Mouse (Mus musculus) large intestine, adult 2 months (tissue): ENCODE measurements around the gene Gm11111. TPM values are rescaled to one million over a fixed set of nuclear protein-coding genes. Genes with fewer than 3 reads are reported as not detected.
"Not testable (repeated sequence)": the region's sequence is repeated elsewhere in the genome, so short reads cannot be mapped to it uniquely, and the experiment has no call there.

ENCODE experiments used
- DNase-seq: peaks from one replicate; pipeline ENCODE4 v3.0.0-alpha.2; 2012; ENCODE audit warnings: low read depth, low spot score
- whole genome bisulfite sequencing: fragments of 180-500 bp; shearing (Covaris S2); methylation state at CpG from one replicate; pipeline ENCODE4 v1.1.7; 2018; 5-methylcytosine and 5-hydroxymethylcytosine counted together
- polyA plus RNA-seq: library from polyadenylated mRNA; depleted of rRNA; stranded (reverse); fragments of >200 nt; gene quantifications from 2 replicates; pipeline ENCODE4 v1.2.3, GENCODE M21; 2012; rRNA removed

The Gm11111 gene
- polyA plus RNA-seq, result not detected in 2 replicates

DNA sequence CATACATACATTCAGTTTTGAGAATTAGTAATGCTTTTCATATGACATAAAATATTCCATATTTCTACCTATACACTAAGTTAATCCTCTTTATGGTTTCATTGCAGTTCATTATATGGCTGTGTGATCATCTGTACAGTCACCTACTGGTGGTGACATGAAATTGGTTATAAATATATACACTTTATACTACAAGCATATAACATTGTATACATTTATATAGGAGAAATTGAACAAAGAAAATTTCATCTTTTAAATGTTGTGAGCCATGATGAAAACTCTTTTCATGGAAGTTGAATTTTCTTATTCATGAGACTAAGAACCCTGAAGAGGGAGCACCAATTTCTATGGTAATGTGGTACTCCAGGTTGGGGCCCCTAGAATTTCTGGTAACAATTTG is at the start of gene Gm11111:
TSS of gene Gm11111 (plus strand) at position 301 of the 400 bp plus-strand sequence.
- DNase-seq, result no peak

DNA sequence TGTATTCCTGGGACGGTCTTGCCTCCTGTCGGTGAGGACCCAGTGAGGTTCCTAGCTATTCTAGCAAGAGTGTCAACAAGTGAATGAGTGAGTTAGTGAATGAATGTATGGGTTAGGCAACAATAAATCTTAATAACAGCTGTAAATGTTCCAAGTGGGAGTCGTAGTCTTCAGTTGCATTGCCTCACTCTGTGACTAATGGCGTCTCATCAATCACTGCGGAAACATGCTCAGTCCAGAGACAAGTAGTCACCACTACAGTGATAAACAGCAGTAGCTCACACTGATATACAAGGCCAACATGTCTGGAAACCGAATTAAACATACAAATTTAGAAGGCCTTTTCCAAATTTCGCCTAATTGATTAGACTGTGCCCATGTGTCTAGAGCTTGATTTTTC is 36.3 kb upstream of the Gm11111 start:
- WGBS, result 52% methylated on average over 7 of the region's 7 CpGs
- no peak for DNase-seq

- no peak for DNase-seq
- WGBS, result 70% methylated on average over 2 of the region's 2 CpGs
Observed at GRCm38 (mm10) chr5:98520118-98520517, 32.4 kb upstream of the Gm11111 start.

DNA sequence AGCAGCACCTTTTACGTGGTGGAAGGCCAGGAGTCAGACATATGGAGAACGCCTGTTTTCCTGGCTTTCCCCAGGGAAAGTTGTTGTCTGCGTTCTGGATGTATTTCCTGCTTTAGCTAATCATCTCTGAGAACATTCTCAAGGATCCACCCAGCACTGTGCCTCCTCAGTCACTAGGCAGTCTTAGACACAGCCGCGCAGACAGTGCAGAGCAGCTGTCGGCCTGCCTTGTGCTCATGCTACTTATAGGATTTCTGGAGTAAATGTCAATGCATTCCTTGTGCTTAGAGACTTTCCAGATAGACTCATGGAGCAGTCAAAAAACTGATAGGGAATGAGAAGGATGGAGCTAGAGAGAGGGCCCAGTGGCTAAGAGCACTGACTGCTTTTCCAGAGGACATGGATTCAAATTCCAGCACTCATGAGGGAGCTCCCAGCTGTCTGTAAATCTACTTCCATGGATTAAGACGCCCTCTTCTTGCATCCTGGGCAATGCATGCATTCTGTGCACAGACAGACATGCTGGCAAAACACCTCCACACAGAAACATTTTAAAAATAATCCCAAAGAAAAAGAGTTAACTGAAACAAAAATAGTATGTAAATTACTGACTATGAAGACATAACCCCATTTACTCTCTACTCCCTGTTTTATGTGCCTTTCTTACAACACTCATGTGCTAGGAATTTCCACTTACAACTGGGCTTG is 30.1 kb upstream of the Gm11111 start:
- 88% methylated on average over 7 of the region's 7 CpGs for WGBS
- DNase-seq, result no peak

DNA sequence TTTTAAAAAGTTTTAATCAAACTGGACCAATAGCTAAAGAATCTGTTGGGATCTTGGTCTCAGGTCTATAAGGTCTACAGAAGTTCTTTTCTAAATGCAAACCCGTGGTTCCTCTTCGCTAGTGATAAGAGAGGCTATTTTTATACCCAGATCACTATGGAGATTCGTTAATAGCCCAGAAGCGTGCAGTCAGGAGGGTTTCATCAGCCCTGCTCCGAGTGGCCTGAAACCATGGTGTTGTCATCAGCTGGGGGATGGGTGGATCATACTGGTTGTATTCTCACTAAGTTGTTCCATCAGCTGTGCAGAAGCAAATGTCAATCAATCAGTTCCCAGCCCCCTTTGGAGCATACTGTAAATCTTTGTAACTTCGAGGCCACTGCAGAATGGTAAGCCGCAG is 29.4 kb upstream of the Gm11111 start:
- no peak for DNase-seq
- 57% methylated on average over 7 of the region's 7 CpGs for WGBS

GRCm38 (mm10) chr5:98523783-98524182 is 28.7 kb upstream of the Gm11111 start:
- peak; percentile 37 for DNase-seq
- WGBS, result 30% methylated on average over 1 of the region's 1 CpGs

GRCm38 (mm10) chr5:98541333-98541732 is 11.2 kb upstream of the Gm11111 start:
- no peak for DNase-seq
- WGBS, result 83% methylated on average over 1 of the region's 1 CpGs

DNA sequence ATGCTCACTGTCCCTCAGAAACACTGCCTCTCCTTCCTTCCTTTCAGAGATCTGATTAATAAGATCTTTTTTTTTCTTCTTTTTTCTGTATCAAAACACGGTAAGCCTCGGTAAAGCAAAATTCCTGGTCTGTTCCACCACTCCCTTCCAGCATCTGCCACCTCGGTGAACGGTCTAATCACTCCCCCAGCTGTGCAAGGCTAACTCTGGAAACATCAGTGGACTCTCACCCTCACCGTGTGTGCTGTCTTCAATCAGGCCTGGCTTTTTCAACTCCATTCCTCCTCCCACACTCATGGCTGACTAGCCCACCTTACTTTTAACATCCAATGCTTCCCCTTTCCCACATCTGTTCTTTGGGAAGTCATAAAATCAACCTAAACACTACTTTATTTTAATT is 2.2 kb upstream of the Gm11111 start:
- 53% methylated on average over 5 of the region's 5 CpGs for WGBS
- DNase-seq, result no peak

DNA sequence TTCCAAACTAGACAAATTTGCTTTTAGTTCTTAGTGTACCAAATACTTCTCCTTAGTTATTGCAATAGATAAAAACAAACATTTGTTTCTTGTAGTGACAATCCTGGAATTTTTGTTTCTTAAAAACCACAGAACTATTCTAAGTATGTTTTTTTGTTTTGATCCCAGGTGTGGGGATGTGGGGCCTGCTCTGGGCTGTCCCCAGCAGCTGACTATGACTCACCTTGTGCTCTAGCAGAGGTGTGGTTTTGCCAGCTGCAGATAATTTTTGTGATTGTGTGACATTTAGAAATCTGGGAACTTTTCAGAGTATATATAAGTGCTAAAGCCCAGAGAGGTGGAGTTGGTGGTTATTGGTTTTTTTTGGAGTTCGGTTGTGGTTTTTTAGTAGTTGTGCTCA is 1.6 kb upstream of the Gm11111 start:
- 92% methylated on average over 1 of the region's 1 CpGs for WGBS
- no peak for DNase-seq

DNA sequence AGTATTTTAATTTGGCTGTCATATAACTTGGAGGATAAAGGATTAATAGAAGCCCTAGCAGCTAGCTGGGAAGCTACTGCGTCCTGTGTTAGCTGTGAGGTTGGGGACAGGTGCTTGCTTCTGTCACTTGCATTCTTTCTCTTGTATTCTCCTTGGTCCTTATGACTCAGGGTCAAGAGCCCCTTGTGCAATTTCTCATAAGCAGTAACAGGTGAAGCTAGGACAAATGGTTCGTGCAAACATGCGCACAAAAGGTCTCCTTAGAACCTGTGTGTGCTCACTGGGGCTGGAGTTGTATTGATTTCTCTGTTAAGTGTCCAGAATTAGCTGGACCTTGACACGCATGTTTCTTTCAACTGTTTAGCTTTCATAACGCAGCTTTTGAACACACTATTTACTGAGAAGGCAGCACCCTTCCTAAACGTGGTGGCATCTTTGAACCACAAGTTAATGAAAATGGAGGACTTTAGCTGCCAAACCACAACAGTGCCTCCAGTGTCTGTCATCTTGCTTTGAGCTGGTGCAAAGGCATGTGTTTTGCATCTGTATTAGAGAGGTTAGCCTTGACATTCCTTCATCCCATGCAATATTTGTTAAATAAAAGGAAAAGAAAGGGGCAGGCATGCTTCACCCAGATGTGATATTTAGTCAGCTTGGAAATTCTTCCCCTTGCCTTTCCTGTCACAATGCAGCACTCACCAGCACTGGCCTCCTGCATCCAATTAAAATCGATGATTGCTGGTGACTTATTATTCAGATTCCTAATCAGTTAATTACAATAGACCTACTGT is 511 bp downstream of the Gm11111 start:
- no peak for DNase-seq
- WGBS, result 74% methylated on average over 7 of the region's 7 CpGs

DNA sequence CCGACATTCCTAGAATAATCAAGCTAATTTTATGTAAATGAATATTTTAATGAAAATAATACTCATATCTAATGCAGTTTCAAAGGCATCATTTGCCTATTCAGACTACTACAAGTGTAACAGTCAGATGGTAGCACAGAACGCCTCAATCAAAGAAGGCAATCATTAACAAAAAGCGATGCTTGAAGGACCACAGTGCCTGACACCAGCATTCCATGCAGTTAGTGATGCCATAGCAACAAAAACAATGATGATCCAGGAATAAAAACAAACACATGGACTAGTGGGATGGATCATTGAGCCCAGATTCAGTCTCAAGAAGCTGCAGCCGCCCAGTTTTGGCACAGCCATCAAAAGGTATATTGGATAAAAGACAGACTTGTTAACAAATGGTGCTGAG is 8.8 kb downstream of the Gm11111 start:
- 86% methylated on average over 4 of the region's 4 CpGs for WGBS
- DNase-seq, result no peak

DNA sequence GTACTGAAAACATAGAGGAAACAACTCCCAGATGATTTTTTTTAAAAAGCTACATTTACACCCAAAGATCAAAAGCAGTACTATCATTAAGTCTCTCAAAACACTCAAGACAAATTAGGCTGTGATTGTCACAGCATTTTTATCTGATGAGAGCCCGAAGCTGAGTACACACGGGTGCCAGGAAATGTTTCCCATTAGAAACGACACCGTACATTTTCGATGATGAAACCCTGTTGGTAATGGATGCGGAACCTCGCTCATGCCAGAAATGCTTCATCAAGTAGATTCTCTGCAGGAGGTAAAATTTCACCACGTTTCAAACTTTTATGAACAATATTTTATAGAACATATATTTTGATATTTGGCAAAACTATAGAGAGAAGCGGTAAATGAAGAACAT is 10.3 kb downstream of the Gm11111 start:
- DNase-seq, result no peak
- WGBS, result 87% methylated on average over 9 of the region's 9 CpGs

DNA sequence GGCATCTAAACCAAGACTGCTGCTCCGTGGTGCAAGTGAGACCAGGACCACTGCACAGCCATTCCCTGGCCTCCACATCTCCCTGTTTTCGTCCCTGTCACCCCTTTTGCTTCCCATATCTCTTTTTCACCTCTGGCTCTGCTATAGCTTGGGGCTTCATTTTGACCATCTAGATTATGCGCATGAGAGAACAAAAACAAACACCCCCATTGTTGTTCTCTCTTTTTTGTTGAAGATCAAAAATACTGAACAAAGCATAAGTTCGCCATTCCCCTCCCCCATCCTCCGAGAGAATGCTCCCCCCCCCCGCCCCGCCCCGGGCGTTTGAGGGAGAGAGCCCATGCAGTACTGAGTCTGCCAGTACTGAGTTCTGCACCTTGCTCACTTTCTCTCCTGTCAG is 11.3 kb downstream of the Gm11111 start:
- WGBS, result 73% methylated on average over 9 of the region's 9 CpGs
- no peak for DNase-seq

DNA sequence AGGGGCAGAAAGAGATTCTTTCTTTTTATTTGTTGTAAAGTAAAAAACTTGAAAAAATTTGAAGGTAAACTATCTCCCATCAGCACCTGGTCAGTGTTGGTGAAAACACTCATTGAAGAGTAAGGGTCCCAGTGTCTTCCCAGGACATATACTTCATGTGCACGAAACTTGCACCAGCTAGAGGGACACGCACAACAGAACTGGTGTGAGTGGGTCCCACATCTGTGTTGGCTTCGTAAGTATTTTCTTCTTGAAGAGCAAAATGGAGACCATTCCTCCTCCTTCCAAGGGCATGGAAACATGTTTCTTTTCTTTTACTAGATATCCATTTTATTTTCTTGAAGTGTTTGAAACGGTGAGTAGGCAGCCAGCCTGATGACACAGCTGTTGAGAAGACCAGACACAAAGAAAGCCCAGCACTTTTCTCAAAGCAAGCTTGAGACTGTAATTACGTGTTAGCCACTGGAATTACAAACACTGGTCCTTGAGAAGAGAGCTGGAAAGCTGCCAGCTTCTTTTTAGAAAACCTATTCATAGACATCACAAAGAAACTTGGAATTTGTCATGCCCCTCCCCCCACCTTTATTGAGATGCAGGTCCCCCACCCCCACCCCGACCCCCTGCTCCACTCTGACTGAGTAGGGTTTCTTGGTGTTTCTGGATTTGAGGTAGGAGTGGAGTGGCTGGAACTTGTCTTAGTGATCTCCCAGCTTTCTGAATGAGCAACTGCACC is 14.1 kb downstream of the Gm11111 start:
- DNase-seq, result no peak
- 69% methylated on average over 6 of the region's 6 CpGs for WGBS

- WGBS, result 78% methylated on average over 4 of the region's 4 CpGs
Observed at GRCm38 (mm10) chr5:98568481-98568880, 16.0 kb downstream of the Gm11111 start.

DNA sequence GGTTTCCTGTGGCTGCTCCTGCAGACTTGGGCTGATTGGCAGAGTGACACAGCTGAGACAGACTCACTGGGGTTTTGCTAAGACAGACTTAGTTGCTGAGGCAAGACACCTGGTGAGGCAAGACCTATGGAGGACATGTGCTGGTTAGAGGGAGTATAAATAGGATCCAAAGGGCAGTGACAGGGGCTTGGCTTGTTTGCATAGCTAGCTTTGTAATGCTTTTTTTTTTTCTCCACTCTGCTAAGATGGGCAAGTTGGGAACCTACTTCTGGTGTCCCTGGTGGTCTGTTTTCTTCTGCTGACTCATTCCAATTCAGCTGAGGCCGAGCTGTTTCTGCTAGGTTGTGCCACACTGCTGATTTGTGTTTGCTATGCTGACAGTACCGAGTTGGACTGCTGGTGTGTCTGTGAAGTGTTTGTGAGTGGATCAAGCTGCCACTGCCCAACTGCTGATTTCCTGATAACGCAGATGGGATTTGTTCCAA is 16.6 kb downstream of the Gm11111 start:
- 16% methylated on average over 3 of the region's 3 CpGs for WGBS
- DNase-seq, result peak; percentile 46

More at GRCm38 (mm10) chr5:98568481-98568880, 16.0 kb downstream of the Gm11111 start:
- DNase-seq, result no peak

DNA sequence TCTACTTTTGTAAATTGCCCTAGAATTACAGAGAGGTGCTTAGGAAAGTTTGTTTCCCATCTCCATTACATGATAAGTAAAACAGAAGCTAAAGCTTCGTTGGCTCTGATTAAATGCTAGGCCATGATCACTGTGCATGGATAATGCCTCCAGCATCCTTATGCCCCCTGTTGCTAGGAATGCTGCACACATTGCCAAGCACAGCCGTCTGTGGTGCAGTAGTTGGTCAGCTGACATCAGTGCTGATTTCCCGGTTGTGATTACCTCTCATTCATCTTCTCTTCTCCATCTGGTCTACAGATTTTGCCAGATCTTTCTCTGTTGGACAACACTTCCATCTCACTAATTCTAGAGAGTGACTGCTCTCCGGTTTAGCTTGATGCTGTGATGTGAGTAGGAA is 19.9 kb downstream of the Gm11111 start:
- 73% methylated on average over 4 of the region's 4 CpGs for WGBS
- DNase-seq, result no peak

DNA sequence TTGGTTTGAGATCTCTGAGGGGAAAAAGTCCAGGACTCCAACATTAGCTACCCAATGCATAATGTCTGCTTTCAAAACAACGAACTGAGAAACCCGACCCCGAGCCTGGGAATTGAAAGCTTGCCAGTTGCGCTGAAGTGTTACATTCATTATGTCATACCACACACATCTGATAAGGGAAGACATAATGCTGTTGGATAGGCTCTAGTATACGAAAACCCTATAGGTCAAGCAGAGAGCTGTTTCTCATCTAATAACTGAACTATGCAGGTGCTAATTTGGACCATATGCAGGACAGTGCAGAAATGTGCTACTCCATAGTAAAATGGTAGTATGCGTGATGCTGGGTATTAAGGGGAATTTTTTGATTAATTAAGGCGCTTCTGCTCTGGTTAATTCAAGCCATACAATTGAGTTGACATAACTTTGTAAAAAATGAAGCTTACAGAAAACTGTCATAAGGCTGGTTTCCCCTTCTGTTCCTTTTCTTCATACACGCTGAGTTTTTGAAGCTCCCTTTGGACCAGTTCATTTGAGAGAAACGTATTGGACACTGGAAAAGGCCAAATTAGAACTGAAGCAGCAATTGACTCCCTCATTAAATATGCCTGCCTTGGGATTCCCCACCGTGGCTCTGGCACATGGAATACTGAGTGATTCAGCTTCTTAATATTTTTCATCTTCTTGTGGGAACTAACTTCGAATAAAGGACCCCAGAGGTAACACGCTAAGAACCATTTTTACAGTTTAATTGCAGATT is 22.4 kb downstream of the Gm11111 start:
- 82% methylated on average over 12 of the region's 12 CpGs for WGBS
- no peak for DNase-seq

DNA sequence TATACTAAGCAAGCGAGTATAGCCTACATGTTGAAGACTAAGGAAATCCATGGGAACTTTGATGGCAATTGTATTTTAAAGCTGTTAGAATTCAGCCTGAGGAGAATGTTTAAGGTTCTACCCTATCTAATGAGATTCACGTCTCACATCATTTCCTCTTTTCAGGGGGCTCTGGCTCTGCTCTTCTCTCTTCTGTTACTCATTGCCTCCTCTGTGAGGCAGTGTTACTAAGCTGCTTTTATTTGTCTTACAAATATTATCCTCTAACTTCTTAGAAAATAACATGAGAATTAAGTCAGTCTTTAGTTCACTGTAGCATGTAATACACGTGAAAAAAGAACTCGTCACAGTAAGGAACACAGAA is 23.0 kb downstream of the Gm11111 start:
- WGBS, result 89% methylated on average over 4 of the region's 4 CpGs
- no peak for DNase-seq

- 81% methylated on average over 6 of the region's 6 CpGs for whole genome bisulfite sequencing
- not testable (repeated sequence) for DNase-seq
Observed at GRCm38 (mm10) chr5:98576538-98576937, 24.0 kb downstream of the Gm11111 start.
